Mouse (Mus musculus) midbrain, embryonic 14.5 days (tissue): ENCODE data around the gene Tcf7l2. TPM values are rescaled to one million over a fixed set of nuclear protein-coding genes. Genes with fewer than 3 reads are reported as not detected.

ENCODE experiments used
- ATAC-seq: fragments of 200-750 bp; cut with Nextera tagmentation; 2 replicates; pipeline ENCODE4 v1.8.0; 2017; ENCODE audit warnings: moderate number of reproducible peaks, moderate library complexity; ENCODE audit not compliant: low FRiP score, low TSS enrichment
- DNase-seq: peaks from one replicate; pipeline ENCODE4 v3.0.0-alpha.2; 2015
- H3K27ac ChIP-seq: fragments of 300-500 bp; sonication (generic); replicated peaks from 2 replicates; pipeline ENCODE4 v1.5.1; 2014; ENCODE audit warnings: mild to moderate bottlenecking, low read depth, low read length, moderate library complexity
- H3K27me3 ChIP-seq: fragments of 300-500 bp; sonication (generic); 2 replicates; pipeline ENCODE4 v1.6.1; 2014; ENCODE audit warnings: low read length, control low read depth, mixed read lengths; ENCODE audit not compliant: control insufficient read depth, insufficient read depth
- H3K36me3 ChIP-seq: fragments of 300-500 bp; sonication (generic); 2 replicates; pipeline ENCODE4 v1.6.1; 2014; ENCODE audit warnings: low read length, control low read depth; ENCODE audit not compliant: control insufficient read depth, insufficient read depth
- H3K4me1 ChIP-seq: fragments of 300-500 bp; sonication (generic); 2 replicates; pipeline ENCODE4 v1.6.1; 2014; ENCODE audit warnings: mild to moderate bottlenecking, antibody characterized with exemption, low read length, control low read depth; ENCODE audit not compliant: control insufficient read depth, insufficient read depth
- H3K4me2 ChIP-seq: fragments of 300-500 bp; sonication (generic); 2 replicates; pipeline ENCODE4 v1.6.1; 2014; ENCODE audit warnings: mild to moderate bottlenecking, low read length, moderate library complexity
- H3K4me3 ChIP-seq: fragments of 300-500 bp; sonication (generic); replicated peaks from 2 replicates; pipeline ENCODE4 v1.5.1; 2014; ENCODE audit warnings: low read depth, low read length
- H3K9ac ChIP-seq: fragments of 300-500 bp; sonication (generic); replicated peaks from 2 replicates; pipeline ENCODE4 v1.6.1; 2014; ENCODE audit warnings: mild to moderate bottlenecking, low read length, moderate library complexity
- H3K9me3 ChIP-seq: fragments of 300-500 bp; sonication (generic); 2 replicates; pipeline ENCODE4 v1.6.1; 2016; ENCODE audit warnings: low read length, control low read depth, mixed read lengths; ENCODE audit not compliant: control insufficient read depth
- WGBS: fragments of 180-500 bp; shearing (Covaris S2); extraction: QIAGEN DNeasy Blood & Tissue Kit; methylation state at CpG from one replicate; pipeline ENCODE4 v1.1.7; 2014; 5-methylcytosine and 5-hydroxymethylcytosine counted together
- polyA plus RNA-seq: library from polyadenylated mRNA; unstranded; fragments of >200 nt; fragmentation: Nextera tagmentation; extraction: Ambion mirVana; gene quantifications from 2 replicates; pipeline ENCODE4 v1.2.1, GENCODE M21; 2014

Tcf7l2 gene
- polyA plus RNA-seq, 1 experiment from 2014 or later: 768 TPM

GRCm38 (mm10) chr19:55923789-55924426 lies 182.3 kb downstream of the Tcf7l2 start:
- Histone ChIP-seq H3K4me2 (no peak overlapping the region), H3K4me3 (no peak overlapping the region), H3K9me3 (no peaks in the 10 kb centered on the region), H3K4me1 (peaks cover 18% of the 10 kb centered on the region; the same call in 1 of the 2 replicates), H3K36me3 (peaks cover 35% of the 10 kb centered on the region), H3K27me3 (no peaks in the 10 kb centered on the region), H3K27ac (peak overlapping the region; percentile 62), H3K9ac (no peak overlapping the region)
- DNase-seq (peak; percentile 73), ATAC-seq (peak; percentile 44; the same call in 1 of the 2 replicates)
- 7% methylated on average over 12 of the region's 12 CpGs for WGBS

DNA sequence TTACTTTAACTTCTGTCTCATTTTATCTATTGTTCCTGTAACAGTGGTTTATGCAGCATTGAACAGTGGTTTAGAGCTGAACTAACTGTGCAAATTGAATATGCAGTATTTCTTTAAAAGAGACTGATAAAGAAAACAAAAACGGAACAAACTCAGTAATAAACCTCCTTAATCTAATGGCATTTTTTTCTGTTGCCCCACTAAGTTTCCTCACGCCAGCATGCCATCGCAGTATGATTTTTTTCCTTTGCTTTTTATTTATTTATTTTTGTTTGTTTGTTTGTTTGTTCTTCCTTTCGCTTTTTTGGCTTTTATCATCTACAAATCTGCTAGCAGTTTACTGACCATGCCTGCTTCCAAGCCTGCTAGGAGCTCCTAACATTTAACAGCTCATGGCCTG lies 183.2 kb downstream of the Tcf7l2 start:
- H3K27ac ChIP-seq: no peak overlapping the region
- no peak for DNase-seq
- WGBS: 92% methylated on average over 4 of the region's 4 CpGs

GRCm38 (mm10) chr19:55925425-55925803 lies 183.8 kb downstream of the Tcf7l2 start:
- WGBS: 54% methylated on average over 7 of the region's 7 CpGs
- Histone ChIP-seq H3K27ac (peak overlapping the region; percentile 52), H3K4me1 (peaks cover 18% of the 10 kb centered on the region; the same call in 1 of the 2 replicates), H3K9me3 (no peaks in the 10 kb centered on the region), H3K36me3 (peaks cover 20% of the 10 kb centered on the region), H3K27me3 (no peaks in the 10 kb centered on the region), H3K9ac (no peak overlapping the region), H3K4me3 (no peak overlapping the region), H3K4me2 (no peak overlapping the region)
- peak; percentile 69 for DNase-seq
- ATAC-seq: no peak

More for the DNA sequence above, 183.2 kb downstream of the Tcf7l2 start:
- Histone ChIP-seq H3K4me2 (no peak overlapping the region), H3K4me1 (peaks cover 18% of the 10 kb centered on the region; the same call in 1 of the 2 replicates), H3K9ac (no peak overlapping the region), H3K36me3 (peaks cover 26% of the 10 kb centered on the region), H3K27me3 (no peaks in the 10 kb centered on the region), H3K4me3 (no peak overlapping the region), H3K9me3 (no peaks in the 10 kb centered on the region)
- no peak for ATAC-seq

GRCm38 (mm10) chr19:55925804-55926521 lies 184.3 kb downstream of the Tcf7l2 start:
- Histone ChIP-seq H3K4me2 (0 out of 2 replicates have a peak overlapping the region, but pooled peaks have one; percentile 1), H3K4me1 (peaks cover 18% of the 10 kb centered on the region; the same call in 1 of the 2 replicates), H3K4me3 (no peak overlapping the region), H3K27ac (peak overlapping the region; percentile 52), H3K27me3 (no peaks in the 10 kb centered on the region), H3K9me3 (no peaks in the 10 kb centered on the region), H3K9ac (0 out of 2 replicates have a peak overlapping the region, but pooled peaks have one; percentile 9), H3K36me3 (peaks cover 16% of the 10 kb centered on the region)
- DNase-seq (peak; percentile 65), ATAC-seq (peak; percentile 39; the same call in 1 of the 2 replicates)
- 49% methylated on average over 16 of the region's 16 CpGs for WGBS

DNA sequence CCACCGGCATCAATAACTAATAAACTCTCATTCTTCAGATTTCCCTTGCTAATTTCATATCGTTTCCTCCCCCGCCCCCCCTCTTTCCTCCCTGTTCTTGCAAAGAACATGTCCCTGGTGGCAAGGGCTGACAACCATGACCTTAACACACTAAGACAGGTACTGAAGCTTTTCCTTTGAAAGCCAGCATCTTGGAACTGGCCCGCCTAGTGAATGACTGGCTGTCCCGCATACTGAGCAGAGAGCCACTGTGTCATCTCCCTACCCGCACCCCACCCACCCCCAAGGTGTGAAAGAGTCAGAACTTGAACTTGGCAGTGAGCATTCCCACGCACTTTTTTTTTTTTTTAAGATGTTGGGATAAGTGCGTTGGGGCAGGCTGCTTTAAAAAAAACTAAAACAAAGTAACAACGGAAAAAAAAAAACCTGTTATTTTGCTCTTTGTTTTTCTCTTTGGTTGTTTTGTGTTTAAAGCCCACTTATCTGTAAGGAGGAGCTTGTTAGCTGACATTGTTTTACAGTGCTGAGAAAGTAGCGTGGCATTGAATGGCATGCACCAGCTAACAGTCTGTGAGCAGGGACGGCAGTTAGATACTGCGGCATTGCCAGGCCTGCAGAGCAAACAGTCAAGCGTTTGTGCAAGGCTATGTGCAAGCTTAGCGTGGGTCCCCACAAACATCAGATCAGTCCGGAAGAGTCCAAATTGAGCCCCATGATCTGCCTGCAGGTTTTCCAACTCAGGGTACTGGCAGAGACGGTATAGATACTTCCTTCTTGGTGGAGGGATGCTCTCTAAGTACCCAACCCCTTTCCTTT lies 185.4 kb downstream of the Tcf7l2 start:
- no peak for ATAC-seq
- DNase-seq: peak; percentile 16
- Histone ChIP-seq H3K27ac (peak overlapping the region; percentile 32; the same call in 1 of the 2 replicates), H3K4me1 (peaks cover 18% of the 10 kb centered on the region; the same call in 1 of the 2 replicates), H3K4me2 (no peak overlapping the region), H3K9ac (no peak overlapping the region), H3K27me3 (no peaks in the 10 kb centered on the region), H3K9me3 (no peaks in the 10 kb centered on the region), H3K4me3 (no peak overlapping the region), H3K36me3 (peaks cover 10% of the 10 kb centered on the region)
- WGBS: 61% methylated on average over 16 of the region's 16 CpGs

- Histone ChIP-seq H3K9ac (no peak overlapping the region), H3K36me3 (peaks cover 5% of the 10 kb centered on the region), H3K27me3 (no peaks in the 10 kb centered on the region), H3K4me2 (no peak overlapping the region), H3K4me3 (no peak overlapping the region), H3K4me1 (peaks cover 18% of the 10 kb centered on the region; the same call in 1 of the 2 replicates), H3K9me3 (no peaks in the 10 kb centered on the region), H3K27ac (peak overlapping the region; percentile 16; the same call in 1 of the 2 replicates)
- ATAC-seq (no peak), DNase-seq (peak; percentile 6)
- 92% methylated on average over 9 of the region's 9 CpGs for WGBS
Measured at GRCm38 (mm10) chr19:55927674-55928061, 186.0 kb downstream of the Tcf7l2 start.

GRCm38 (mm10) chr19:55928674-55929073 lies 187.1 kb downstream of the Tcf7l2 start:
- H3K9me3 ChIP-seq: no peaks in the 10 kb centered on the region
- H3K9ac ChIP-seq: no peak overlapping the region
- 93% methylated on average over 5 of the region's 5 CpGs for WGBS
- no peak overlapping the region for H3K4me3 ChIP-seq
- H3K4me1 ChIP-seq: peaks cover 17% of the 10 kb centered on the region; the same call in 1 of the 2 replicates
- H3K27me3 ChIP-seq: no peaks in the 10 kb centered on the region
- H3K27ac ChIP-seq: no peak overlapping the region
- peaks cover 5% of the 10 kb centered on the region for H3K36me3 ChIP-seq
- no peak for DNase-seq
- ATAC-seq: no peak
- no peak overlapping the region for H3K4me2 ChIP-seq

DNA sequence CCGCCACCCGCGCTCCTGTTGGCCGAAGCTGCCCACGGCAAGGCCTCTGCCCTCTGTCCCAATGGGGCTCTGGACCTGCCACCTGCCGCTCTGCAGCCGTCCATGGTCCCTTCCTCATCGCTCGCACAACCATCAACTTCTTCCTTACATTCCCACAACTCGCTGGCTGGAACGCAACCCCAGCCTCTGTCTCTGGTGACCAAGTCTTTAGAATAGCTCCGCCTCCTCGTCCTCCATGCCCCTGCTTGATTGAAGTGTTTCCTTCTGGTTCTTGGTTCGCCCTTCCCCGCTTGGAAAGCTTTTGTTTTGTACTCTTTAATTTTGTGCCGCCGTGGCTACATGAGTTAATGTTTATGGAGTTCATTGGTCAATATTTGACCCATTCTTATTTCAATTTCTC lies 190.0 kb downstream of the Tcf7l2 start:
- ATAC-seq (no peak), DNase-seq (no peak)
- no peak overlapping the region for H3K9ac ChIP-seq
- peaks cover 8% of the 10 kb centered on the region for H3K4me1 ChIP-seq
- 92% methylated on average over 17 of the region's 17 CpGs for WGBS
- H3K4me3 ChIP-seq: no peak overlapping the region
- no peaks in the 10 kb centered on the region for H3K9me3 ChIP-seq
- H3K36me3 ChIP-seq: peaks cover 5% of the 10 kb centered on the region
- no peak overlapping the region for H3K4me2 ChIP-seq
- no peaks in the 10 kb centered on the region for H3K27me3 ChIP-seq
- peak overlapping the region; percentile 49; the same call in 1 of the 2 replicates for H3K27ac ChIP-seq
